16 mouse cellular contexts compared by ENCODE assay signal in the genomic region with DNA sequence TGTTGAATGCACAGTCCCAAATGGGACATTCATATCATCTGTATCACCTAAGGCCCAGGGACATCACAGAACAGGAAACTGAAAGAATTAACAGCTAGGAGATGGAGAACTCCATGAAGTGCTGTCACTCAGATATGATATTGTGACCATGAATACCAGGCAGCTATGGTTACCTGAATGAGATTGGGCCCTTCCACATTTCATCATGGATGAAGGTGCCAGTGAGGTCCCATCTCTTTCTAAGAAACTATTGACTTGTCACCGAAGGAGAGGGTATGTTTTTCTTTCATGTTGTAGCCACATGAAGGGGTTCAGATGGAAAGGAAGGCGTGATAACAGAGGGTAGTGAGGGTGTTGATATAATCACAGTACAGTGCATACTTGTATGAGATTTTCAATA.
"Had no signal": no experiment of that assay in that cellular context is flagged by ENCODE, and none has a peak within 500 bp of the region (broad histone marks: within the 10 kb centered on the region; RNA-seq: fewer than 3 reads in every experiment).

No protein-coding gene starts in this region.

- DNase-seq: lung, adult 18-20 months; lung, embryonic 14.5 days; lung, postnatal 10 days; lung, postnatal 4 days; midbrain, embryonic 14.5 days; right cerebral cortex, postnatal 14 days; thymus, adult 18-20 months; thymus, postnatal 25 days; thymus, postnatal 4 days had no signal

- H3K4me3 ChIP-seq: midbrain, embryonic 10.5 days; midbrain, embryonic 12.5 days; myocyte; neural tube, embryonic 12.5 days; stomach, embryonic 15.5 days had no signal

- H3K36me3 ChIP-seq: midbrain, embryonic 10.5 days; midbrain, embryonic 12.5 days; neural tube, embryonic 12.5 days; stomach, embryonic 15.5 days had no signal

- H3K9ac ChIP-seq: lung, embryonic 14.5 days; midbrain, embryonic 12.5 days; neural tube, embryonic 12.5 days; stomach, embryonic 15.5 days had no signal

- H3K27ac ChIP-seq: midbrain, embryonic 10.5 days; midbrain, embryonic 12.5 days; neural tube, embryonic 12.5 days; stomach, embryonic 15.5 days; stomach, postnatal 0 days had no signal

- H3K4me1 ChIP-seq: neural tube, embryonic 12.5 days; stomach, embryonic 15.5 days had no signal

- H3K4me2 ChIP-seq: lung, embryonic 14.5 days; midbrain, embryonic 12.5 days; neural tube, embryonic 12.5 days; stomach, embryonic 15.5 days had no signal

- H3K27me3 ChIP-seq: midbrain, embryonic 12.5 days; neural tube, embryonic 12.5 days; stomach, embryonic 15.5 days had no signal

- H3K9me3 ChIP-seq: midbrain, embryonic 10.5 days; midbrain, embryonic 12.5 days; neural tube, embryonic 12.5 days; stomach, embryonic 15.5 days had no signal

- ATAC-seq: midbrain, embryonic 16.5 days had no signal
